Mouse (Mus musculus): Measurements from ENCODE around the gene Cd276. TPM values are rescaled to one million over a fixed set of nuclear protein-coding genes. Genes with fewer than 3 reads are reported as not detected.

Cd276 gene
- polyA plus RNA-seq, 1 experiment from 2014 or later, result 36.0 TPM

DNA sequence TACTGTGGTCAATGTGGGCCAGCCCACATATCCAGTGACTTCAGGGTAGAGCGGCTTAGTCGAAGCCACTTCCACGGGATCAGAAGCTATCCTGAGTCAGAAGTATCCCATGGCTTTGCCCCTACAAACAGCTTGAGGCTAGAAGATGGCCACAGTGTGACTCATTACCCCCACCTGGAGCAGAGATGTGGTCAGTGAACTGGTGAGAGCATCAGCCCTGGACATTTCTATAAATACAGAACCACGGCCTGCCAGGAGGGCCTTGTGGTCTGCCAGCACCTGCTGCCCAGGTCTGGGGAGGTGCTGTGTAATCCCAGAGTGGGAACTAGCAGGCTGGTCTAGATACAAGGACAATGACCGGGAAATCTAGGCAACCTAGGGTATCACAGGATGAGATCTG, 54.3 kb downstream of the Cd276 start:
- Histone ChIP-seq H3K36me3 (ENCODE audit: control insufficient read depth, insufficient read depth) (no peaks in the 10 kb centered on the region), H3K4me1 (replicated peaks; ENCODE audit: control insufficient read depth, insufficient read depth, low read length) (peaks cover 6% of the 10 kb centered on the region), H3K4me3 (replicated peaks; ENCODE audit: low read length) (no peak overlapping the region), H3K27ac (ENCODE audit: low read length) (no peak overlapping the region), H3K9ac (replicated peaks; ENCODE audit: low read depth, low read length) (no peak overlapping the region), H3K4me2 (ENCODE audit: low read length) (no peak overlapping the region), H3K27me3 (replicated peaks; ENCODE audit: control insufficient read depth, insufficient read depth, low read length) (no peaks in the 10 kb centered on the region), H3K9me3 (ENCODE audit: control insufficient read depth, low read length) (no peaks in the 10 kb centered on the region)
- ATAC-seq, result no peak
- WGBS, result 85% methylated on average over 5 of the region's 5 CpGs

DNA sequence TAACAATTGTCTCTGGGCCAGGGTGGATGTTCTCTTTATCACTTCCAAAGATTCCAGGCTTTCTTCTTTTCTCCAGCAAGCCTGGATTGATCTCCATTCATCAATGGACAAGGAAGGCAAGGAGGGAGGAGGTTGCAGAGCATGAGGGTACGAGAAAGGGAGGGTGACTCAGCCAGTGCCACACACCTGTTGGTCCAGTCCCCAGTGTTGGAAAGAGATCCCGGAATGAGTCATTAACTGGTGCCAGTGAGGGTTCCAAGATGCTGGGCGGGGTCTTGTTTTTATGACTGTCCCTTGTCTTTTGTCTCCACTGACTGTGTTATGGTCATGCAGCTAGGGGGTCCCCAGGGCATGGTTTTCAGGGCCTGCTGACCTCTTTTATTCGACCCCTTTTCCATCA, 57.3 kb downstream of the Cd276 start:
- WGBS, result 65% methylated on average over 4 of the region's 4 CpGs
- H3K36me3 ChIP-seq (ENCODE audit: control insufficient read depth, insufficient read depth), result no peaks in the 10 kb centered on the region
- H3K9me3 ChIP-seq (ENCODE audit: control insufficient read depth, low read length), result no peaks in the 10 kb centered on the region
- H3K4me2 ChIP-seq (ENCODE audit: low read length), result no peak overlapping the region
- no peaks in the 10 kb centered on the region for H3K27me3 ChIP-seq (replicated peaks; ENCODE audit: control insufficient read depth, insufficient read depth, low read length)
- ATAC-seq, result no peak
- H3K4me1 ChIP-seq (replicated peaks; ENCODE audit: control insufficient read depth, insufficient read depth, low read length), result peaks cover 6% of the 10 kb centered on the region
- no peak overlapping the region for H3K9ac ChIP-seq (replicated peaks; ENCODE audit: low read depth, low read length)
- no peak overlapping the region for H3K4me3 ChIP-seq (replicated peaks; ENCODE audit: low read length)
- H3K27ac ChIP-seq (ENCODE audit: low read length), result no peak overlapping the region

DNA sequence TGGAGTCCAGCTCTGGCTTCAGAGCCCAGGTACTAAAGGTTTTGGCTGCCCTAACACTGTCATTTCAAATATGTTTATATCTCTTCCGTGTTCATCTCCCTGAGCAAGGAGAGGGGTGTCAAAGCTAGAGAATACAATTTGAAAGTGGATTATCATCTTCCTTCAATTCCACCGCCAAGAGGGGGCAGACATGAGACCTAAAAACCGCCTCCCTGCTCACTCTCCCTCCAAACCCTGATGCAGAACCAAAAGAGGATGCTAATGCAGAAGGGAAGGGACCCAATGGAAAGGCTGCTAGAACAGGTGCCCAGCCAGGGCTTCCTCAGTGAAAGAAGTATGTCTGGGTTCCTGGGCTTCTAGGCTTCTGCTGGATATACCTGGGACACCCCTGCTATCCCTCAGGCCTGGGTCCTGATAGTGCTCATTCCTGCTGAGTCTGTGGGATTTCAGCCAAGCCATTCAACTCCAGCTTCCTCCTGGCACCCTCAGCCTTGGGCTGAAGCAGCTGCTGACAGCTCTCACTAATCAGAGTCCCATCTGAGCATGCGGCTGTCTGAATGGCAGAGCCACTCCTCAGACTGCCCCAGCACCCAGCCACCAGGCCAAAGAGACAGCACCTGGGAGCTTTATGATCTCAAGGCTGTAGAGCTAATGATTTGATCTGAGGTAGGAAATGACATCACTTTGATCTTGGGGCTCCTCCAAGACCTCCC, 58.6 kb downstream of the Cd276 start:
- Histone ChIP-seq H3K4me1 (replicated peaks; ENCODE audit: control insufficient read depth, insufficient read depth, low read length) (peaks cover 13% of the 10 kb centered on the region), H3K4me3 (replicated peaks; ENCODE audit: low read length) (no peak overlapping the region), H3K9me3 (ENCODE audit: control insufficient read depth, low read length) (no peaks in the 10 kb centered on the region), H3K36me3 (ENCODE audit: control insufficient read depth, insufficient read depth) (0 out of 2 replicates have a peak, but pooled peaks cover 2% of the 10 kb centered on the region), H3K27me3 (replicated peaks; ENCODE audit: control insufficient read depth, insufficient read depth, low read length) (no peaks in the 10 kb centered on the region), H3K4me2 (ENCODE audit: low read length) (no peak overlapping the region), H3K9ac (replicated peaks; ENCODE audit: low read depth, low read length) (no peak overlapping the region), H3K27ac (ENCODE audit: low read length) (no peak overlapping the region; the same call in 1 of the 2 replicates)
- no peak for ATAC-seq
- WGBS, result 23% methylated on average over 4 of the region's 4 CpGs

GRCm38 (mm10) chr9:58495035-58495434, 60.2 kb downstream of the Cd276 start:
- Histone ChIP-seq H3K9ac (replicated peaks; ENCODE audit: low read depth, low read length) (no peak overlapping the region), H3K27me3 (replicated peaks; ENCODE audit: control insufficient read depth, insufficient read depth, low read length) (no peaks in the 10 kb centered on the region), H3K36me3 (ENCODE audit: control insufficient read depth, insufficient read depth) (0 out of 2 replicates have a peak, but pooled peaks cover 2% of the 10 kb centered on the region), H3K27ac (ENCODE audit: low read length) (no peak overlapping the region), H3K4me3 (replicated peaks; ENCODE audit: low read length) (no peak overlapping the region), H3K4me2 (ENCODE audit: low read length) (no peak overlapping the region), H3K4me1 (replicated peaks; ENCODE audit: control insufficient read depth, insufficient read depth, low read length) (peaks cover 25% of the 10 kb centered on the region), H3K9me3 (ENCODE audit: control insufficient read depth, low read length) (no peaks in the 10 kb centered on the region)
- WGBS, result 72% methylated on average over 2 of the region's 2 CpGs
- ATAC-seq, result no peak

- peak overlapping the region; percentile 94; the same call in 1 of the 2 replicates for H3K9ac ChIP-seq (replicated peaks; ENCODE audit: low read depth, low read length)
- H3K4me3 ChIP-seq (replicated peaks; ENCODE audit: low read length), result peak overlapping the region; percentile 66
- no peaks in the 10 kb centered on the region for H3K9me3 ChIP-seq (ENCODE audit: control insufficient read depth, low read length)
- WGBS, result 78% methylated on average over 2 of the region's 2 CpGs
- no peaks in the 10 kb centered on the region for H3K27me3 ChIP-seq (replicated peaks; ENCODE audit: control insufficient read depth, insufficient read depth, low read length)
- H3K27ac ChIP-seq (ENCODE audit: low read length), result no peak overlapping the region
- H3K4me2 ChIP-seq (ENCODE audit: low read length), result peak overlapping the region; percentile 91
- H3K36me3 ChIP-seq (ENCODE audit: control insufficient read depth, insufficient read depth), result 0 out of 2 replicates have a peak, but pooled peaks cover 2% of the 10 kb centered on the region
- no peak for ATAC-seq
- peaks cover 30% of the 10 kb centered on the region for H3K4me1 ChIP-seq (replicated peaks; ENCODE audit: control insufficient read depth, insufficient read depth, low read length)
Observed at GRCm38 (mm10) chr9:58490391-58490790, 64.8 kb downstream of the Cd276 start.

DNA sequence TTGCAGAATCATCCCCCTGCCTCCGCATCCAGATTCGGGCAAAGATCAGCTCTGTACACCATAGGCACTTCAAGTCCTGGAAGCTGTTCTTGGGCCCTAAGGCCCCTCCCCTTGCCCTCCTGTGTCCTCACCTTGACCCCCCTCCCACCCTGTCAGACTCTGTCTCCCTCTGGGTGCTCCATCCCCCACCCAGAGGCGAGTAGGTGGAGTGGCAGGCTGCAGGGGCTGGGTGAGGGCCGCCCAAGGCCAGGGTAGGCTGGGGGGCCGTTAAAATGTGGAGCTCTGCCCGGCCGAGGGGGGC, 65.4 kb downstream of the Cd276 start:
- peak overlapping the region; percentile 94 for H3K9ac ChIP-seq (replicated peaks; ENCODE audit: low read depth, low read length)
- 9% methylated on average over 7 of the region's 7 CpGs for WGBS
- ATAC-seq, result peak; percentile 6; the same call in 1 of the 2 replicates
- H3K27ac ChIP-seq (ENCODE audit: low read length), result no peak overlapping the region
- no peaks in the 10 kb centered on the region for H3K27me3 ChIP-seq (replicated peaks; ENCODE audit: control insufficient read depth, insufficient read depth, low read length)
- H3K4me3 ChIP-seq (replicated peaks; ENCODE audit: low read length), result peak overlapping the region; percentile 66
- peaks cover 30% of the 10 kb centered on the region for H3K4me1 ChIP-seq (replicated peaks; ENCODE audit: control insufficient read depth, insufficient read depth, low read length)
- 0 out of 2 replicates have a peak, but pooled peaks cover 2% of the 10 kb centered on the region for H3K36me3 ChIP-seq (ENCODE audit: control insufficient read depth, insufficient read depth)
- peak overlapping the region; percentile 91 for H3K4me2 ChIP-seq (ENCODE audit: low read length)
- no peaks in the 10 kb centered on the region for H3K9me3 ChIP-seq (ENCODE audit: control insufficient read depth, low read length)

- peak; percentile 62 for ATAC-seq
- Histone ChIP-seq H3K9ac (replicated peaks; ENCODE audit: low read depth, low read length) (peak overlapping the region; percentile 94), H3K36me3 (ENCODE audit: control insufficient read depth, insufficient read depth) (0 out of 2 replicates have a peak, but pooled peaks cover 2% of the 10 kb centered on the region), H3K27me3 (replicated peaks; ENCODE audit: control insufficient read depth, insufficient read depth, low read length) (no peaks in the 10 kb centered on the region), H3K4me2 (ENCODE audit: low read length) (peak overlapping the region; percentile 91), H3K9me3 (ENCODE audit: control insufficient read depth, low read length) (no peaks in the 10 kb centered on the region), H3K4me3 (replicated peaks; ENCODE audit: low read length) (peak overlapping the region; percentile 66), H3K4me1 (replicated peaks; ENCODE audit: control insufficient read depth, insufficient read depth, low read length) (peaks cover 30% of the 10 kb centered on the region), H3K27ac (ENCODE audit: low read length) (peak overlapping the region; percentile 17; the same call in 1 of the 2 replicates)
- WGBS, result 4% methylated on average over 13 of the region's 13 CpGs
Observed at GRCm38 (mm10) chr9:58489133-58489864, 65.9 kb downstream of the Cd276 start.

GRCm38 (mm10) chr9:58487851-58488801, 67.1 kb downstream of the Cd276 start, which contains the start of gene Insyn1:
TSS of gene Insyn1 (plus strand) at chr9:58488603.
- H3K4me2 ChIP-seq (ENCODE audit: low read length), result peak within 1 kb of the TSS; percentile 91
- peak within 1 kb of the TSS; percentile 89 for H3K27ac ChIP-seq (ENCODE audit: low read length)
- no peaks in the 10 kb centered on the region for H3K27me3 ChIP-seq (replicated peaks; ENCODE audit: control insufficient read depth, insufficient read depth, low read length)
- 0 out of 2 replicates have a peak, but pooled peaks cover 2% of the 10 kb centered on the region for H3K36me3 ChIP-seq (ENCODE audit: control insufficient read depth, insufficient read depth)
- peak within 1 kb of the TSS; percentile 66 for H3K4me3 ChIP-seq (replicated peaks; ENCODE audit: low read length)
- no peaks in the 10 kb centered on the region for H3K9me3 ChIP-seq (ENCODE audit: control insufficient read depth, low read length)
- peak within 1 kb of the TSS; percentile 94 for H3K9ac ChIP-seq (replicated peaks; ENCODE audit: low read depth, low read length)
- ATAC-seq, result peak; percentile 80
- under 1% methylated on average over 97 of the region's 104 CpGs for WGBS
- peaks cover 30% of the 10 kb centered on the region for H3K4me1 ChIP-seq (replicated peaks; ENCODE audit: control insufficient read depth, insufficient read depth, low read length)
